Mouse (Mus musculus): ENCODE data around the gene Dppa3. TPM values are rescaled to one million over a fixed set of nuclear protein-coding genes. Genes with fewer than 3 reads are reported as not detected.

Gene Dppa3
- polyA plus RNA-seq, 1 experiment from 2014 or later = not detected

DNA sequence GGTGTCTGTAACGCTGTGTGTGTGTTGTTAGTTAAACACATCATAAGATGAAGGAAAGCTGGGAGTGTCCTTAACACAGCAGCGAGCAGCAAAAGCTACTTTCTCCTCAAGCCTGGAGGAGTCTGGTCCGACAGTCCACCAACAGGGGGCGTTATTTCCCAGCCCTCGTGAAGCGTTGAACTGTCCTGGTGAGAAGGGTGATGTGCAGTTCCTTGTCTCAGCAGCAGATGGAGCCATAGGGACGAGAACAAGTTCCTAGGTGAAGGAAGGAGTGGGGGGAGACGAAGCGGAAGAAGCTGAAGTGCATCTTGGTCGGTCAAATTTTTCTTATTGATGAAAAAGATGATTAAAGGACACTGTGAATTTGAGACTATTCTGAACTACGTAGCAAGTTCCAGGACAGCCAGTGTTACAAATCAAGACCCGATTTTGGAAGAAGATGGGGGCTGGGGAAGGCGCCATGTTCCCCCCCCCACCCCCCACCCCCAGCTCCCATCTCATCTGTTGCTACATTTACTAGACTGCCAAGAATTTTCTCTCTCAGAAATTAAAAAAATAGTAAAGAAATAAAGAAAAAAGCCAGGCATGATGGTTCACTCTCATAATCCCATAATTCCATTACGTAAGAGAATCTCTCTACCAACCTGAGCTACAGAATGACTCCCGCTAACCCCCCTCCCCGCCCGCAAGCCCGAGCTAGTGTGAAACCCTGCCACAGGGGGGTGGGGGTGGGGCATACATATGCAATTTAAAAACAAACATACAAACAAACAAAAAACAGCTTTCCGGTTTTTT lies 43.4 kb downstream of the Dppa3 start:
- peak; percentile 82 for ATAC-seq (ENCODE audit: insufficient read depth, low FRiP score)
- WGBS = 6% methylated on average over 19 of the region's 19 CpGs
- H3K9me3 ChIP-seq (replicated peaks; ENCODE audit: control insufficient read depth, low read length) = no peaks in the 10 kb centered on the region
- peak overlapping the region; percentile 59 for H3K4me2 ChIP-seq (ENCODE audit: low read depth, low read length)
- no peaks in the 10 kb centered on the region for H3K36me3 ChIP-seq (ENCODE audit: control insufficient read depth, insufficient read depth, low read length)
- peak overlapping the region; percentile 26; the same call in 1 of the 2 replicates for H3K9ac ChIP-seq (ENCODE audit: low read length)
- peak overlapping the region; percentile 47 for H3K4me3 ChIP-seq (replicated peaks; ENCODE audit: low read length)
- H3K4me1 ChIP-seq (ENCODE audit: control insufficient read depth, insufficient read depth, low read length) = peaks cover 4% of the 10 kb centered on the region; the same call in 1 of the 2 replicates
- H3K27ac ChIP-seq (ENCODE audit: low read length) = no peak overlapping the region
- no peaks in the 10 kb centered on the region for H3K27me3 ChIP-seq (ENCODE audit: control insufficient read depth, insufficient read depth, low read length)

DNA sequence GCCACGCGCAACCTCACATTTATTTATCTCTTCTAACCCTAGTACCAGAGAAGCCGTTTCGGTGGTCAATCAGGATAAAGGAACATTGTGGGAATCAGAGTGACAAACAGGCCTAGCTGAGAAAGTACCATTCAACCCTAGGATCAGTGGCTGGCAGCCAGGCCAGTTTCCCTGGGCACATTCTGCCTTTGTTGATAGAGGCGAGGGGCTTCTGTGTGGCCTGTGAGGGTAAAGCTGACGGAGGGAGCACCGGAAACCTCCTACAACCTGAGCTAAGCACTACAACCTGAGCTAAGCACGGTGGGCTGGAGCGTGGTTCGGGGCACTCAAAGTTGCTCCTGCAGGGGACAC lies 44.0 kb downstream of the Dppa3 start:
- Histone ChIP-seq H3K27ac (ENCODE audit: low read length) (no peak overlapping the region), H3K36me3 (ENCODE audit: control insufficient read depth, insufficient read depth, low read length) (no peaks in the 10 kb centered on the region), H3K4me1 (ENCODE audit: control insufficient read depth, insufficient read depth, low read length) (peaks cover 4% of the 10 kb centered on the region; the same call in 1 of the 2 replicates), H3K9ac (ENCODE audit: low read length) (no peak overlapping the region; the same call in 1 of the 2 replicates), H3K9me3 (replicated peaks; ENCODE audit: control insufficient read depth, low read length) (no peaks in the 10 kb centered on the region), H3K4me2 (ENCODE audit: low read depth, low read length) (peak overlapping the region; percentile 59), H3K4me3 (replicated peaks; ENCODE audit: low read length) (peak overlapping the region; percentile 47; the same call in 1 of the 2 replicates), H3K27me3 (ENCODE audit: control insufficient read depth, insufficient read depth, low read length) (no peaks in the 10 kb centered on the region)
- WGBS = 29% methylated on average over 10 of the region's 10 CpGs
- ATAC-seq (ENCODE audit: insufficient read depth, low FRiP score) = no peak

DNA sequence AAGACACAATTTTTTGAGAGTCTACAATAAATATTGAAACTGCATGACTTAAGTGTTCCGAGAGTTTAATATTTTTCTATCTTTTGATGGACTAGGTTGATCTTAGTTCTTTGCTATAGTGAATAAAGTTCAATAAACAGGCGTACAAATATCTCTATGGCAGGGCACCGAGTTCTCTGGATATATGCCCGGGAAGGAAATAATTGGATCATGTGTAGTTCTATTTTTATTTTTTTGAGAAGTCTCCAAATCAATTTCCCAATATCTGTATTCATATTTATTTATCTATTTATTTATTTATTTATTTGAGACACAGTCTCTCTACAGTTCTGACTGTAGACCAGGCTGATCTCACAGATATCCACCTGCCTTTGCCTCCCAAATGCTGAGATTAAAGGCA lies 44.6 kb downstream of the Dppa3 start:
- no peak overlapping the region for H3K4me2 ChIP-seq (ENCODE audit: low read depth, low read length)
- H3K9me3 ChIP-seq (replicated peaks; ENCODE audit: control insufficient read depth, low read length) = no peaks in the 10 kb centered on the region
- 92% methylated on average over 4 of the region's 4 CpGs for WGBS
- no peaks in the 10 kb centered on the region for H3K36me3 ChIP-seq (ENCODE audit: control insufficient read depth, insufficient read depth, low read length)
- H3K4me1 ChIP-seq (ENCODE audit: control insufficient read depth, insufficient read depth, low read length) = peaks cover 4% of the 10 kb centered on the region; the same call in 1 of the 2 replicates
- H3K9ac ChIP-seq (ENCODE audit: low read length) = no peak overlapping the region
- no peak overlapping the region for H3K27ac ChIP-seq (ENCODE audit: low read length)
- no peak overlapping the region for H3K4me3 ChIP-seq (replicated peaks; ENCODE audit: low read length)
- no peak for ATAC-seq (ENCODE audit: insufficient read depth, low FRiP score)
- H3K27me3 ChIP-seq (ENCODE audit: control insufficient read depth, insufficient read depth, low read length) = no peaks in the 10 kb centered on the region

DNA sequence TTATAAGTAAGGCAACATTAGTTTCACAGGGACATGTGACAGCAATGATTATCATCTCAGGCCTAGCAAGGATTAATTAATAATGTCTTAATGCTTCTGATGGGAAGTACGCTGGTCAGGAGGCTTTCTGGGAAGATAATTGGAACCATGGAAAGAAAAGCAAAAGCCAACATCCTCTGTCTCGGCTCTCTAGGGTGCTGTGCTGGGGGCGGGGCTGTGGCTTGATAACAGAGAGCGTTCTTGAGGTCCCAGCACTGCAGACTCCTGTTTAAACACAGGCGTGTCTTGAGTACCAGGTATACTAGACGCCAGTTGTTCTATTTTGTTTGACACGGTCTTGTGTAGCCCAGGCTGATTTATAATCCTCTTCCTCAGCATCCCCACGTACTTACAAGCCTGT lies 46.5 kb downstream of the Dppa3 start:
- H3K36me3 ChIP-seq (ENCODE audit: control insufficient read depth, insufficient read depth, low read length) = no peaks in the 10 kb centered on the region
- H3K27me3 ChIP-seq (ENCODE audit: control insufficient read depth, insufficient read depth, low read length) = no peaks in the 10 kb centered on the region
- H3K9me3 ChIP-seq (replicated peaks; ENCODE audit: control insufficient read depth, low read length) = no peaks in the 10 kb centered on the region
- 43% methylated on average over 8 of the region's 8 CpGs for WGBS
- H3K9ac ChIP-seq (ENCODE audit: low read length) = no peak overlapping the region
- ATAC-seq (ENCODE audit: insufficient read depth, low FRiP score) = no peak
- H3K4me3 ChIP-seq (replicated peaks; ENCODE audit: low read length) = no peak overlapping the region
- no peak overlapping the region for H3K4me2 ChIP-seq (ENCODE audit: low read depth, low read length)
- peaks cover 4% of the 10 kb centered on the region; the same call in 1 of the 2 replicates for H3K4me1 ChIP-seq (ENCODE audit: control insufficient read depth, insufficient read depth, low read length)
- no peak overlapping the region for H3K27ac ChIP-seq (ENCODE audit: low read length)

Other genes starting within 250 kb of the Dppa3 start
- 6.6 and 7.3 TPM in 2 replicates for gene Rimklb, start 127.6 kb upstream of the Dppa3 start, polyA plus RNA-seq (2015; fragmentation: Nextera tagmentation; extraction: Ambion mirVana)
- gene Mfap5, start 120.6 kb upstream of the Dppa3 start, polyA plus RNA-seq (2015; fragmentation: Nextera tagmentation; extraction: Ambion mirVana) = 86.4 and 115 TPM in 2 replicates
- gene Aicda, start 72.6 kb upstream of the Dppa3 start, polyA plus RNA-seq (2015; fragmentation: Nextera tagmentation; extraction: Ambion mirVana) = 0.14 TPM in 1 of 2 replicates, not detected in the other
- 6.1 and 6.2 TPM in 2 replicates for gene Apobec1, start 24.0 kb upstream of the Dppa3 start, polyA plus RNA-seq (2015; fragmentation: Nextera tagmentation; extraction: Ambion mirVana)
- 0.14 and 0.18 TPM in 2 replicates for gene Gdf3, start 16.3 kb upstream of the Dppa3 start, polyA plus RNA-seq (2015; fragmentation: Nextera tagmentation; extraction: Ambion mirVana)
- gene Nanog, start 81.1 kb downstream of the Dppa3 start, polyA plus RNA-seq (2015; fragmentation: Nextera tagmentation; extraction: Ambion mirVana) = 0.14 and 0.22 TPM in 2 replicates
- gene Slc2a3, start 175.2 kb downstream of the Dppa3 start, polyA plus RNA-seq (2015; fragmentation: Nextera tagmentation; extraction: Ambion mirVana) = 11.2 and 12.1 TPM in 2 replicates
- gene Foxj2, start 193.5 kb downstream of the Dppa3 start, polyA plus RNA-seq (2015; fragmentation: Nextera tagmentation; extraction: Ambion mirVana) = 5.2 and 5.9 TPM in 2 replicates
- gene C3ar1, start 229.8 kb downstream of the Dppa3 start, polyA plus RNA-seq (2015; fragmentation: Nextera tagmentation; extraction: Ambion mirVana) = 2.5 and 3.2 TPM in 2 replicates
- gene Necap1, start 248.1 kb downstream of the Dppa3 start, polyA plus RNA-seq (2015; fragmentation: Nextera tagmentation; extraction: Ambion mirVana) = 58.6 and 58.8 TPM in 2 replicates